Mouse (Mus musculus) cerebellum, postnatal 14 days (tissue): ENCODE measurements at regions not wholly inside any gene's neighbourhood (a gene's known extent, or its start where the extent isn't known, plus 50 kb on each side); places are given as distances from the start of the nearest gene placed in this dataset.
A peak's percentile ranks its signal among the peaks of the same experiment; 100 is the strongest.
"Not testable (repeated sequence)": the region's sequence is repeated elsewhere in the genome, so short reads cannot be mapped to it uniquely, and the experiment has no call there.

Source experiments
- DNase-seq, 2 experiments: peaks; one replicate each; pipeline ENCODE4 v3.0.0; 2021; ENCODE audit warnings: mixed read lengths in 2 of 2

DNA sequence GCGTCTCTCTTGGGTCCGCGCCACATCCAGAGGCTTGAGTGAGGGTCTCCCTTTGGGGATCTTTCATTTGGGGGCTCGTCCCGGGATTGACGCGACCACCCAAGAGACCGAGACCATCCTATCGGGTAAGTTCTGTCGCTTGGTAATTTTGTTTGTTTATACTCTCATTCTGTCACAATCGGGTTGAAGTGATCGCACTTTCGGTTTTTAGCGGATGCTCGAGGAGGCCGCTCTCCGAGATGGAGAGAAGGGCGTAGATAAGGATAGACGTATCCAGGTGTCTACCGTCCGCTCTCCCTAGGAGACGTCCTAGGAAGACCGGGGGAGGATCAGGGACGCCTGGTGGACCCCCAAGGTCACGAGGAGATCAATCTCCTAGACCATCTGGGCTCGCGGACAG is 199.3 kb upstream of the Mrpl21 start:
- DNase-seq = peak; percentile 4 to 13

DNA sequence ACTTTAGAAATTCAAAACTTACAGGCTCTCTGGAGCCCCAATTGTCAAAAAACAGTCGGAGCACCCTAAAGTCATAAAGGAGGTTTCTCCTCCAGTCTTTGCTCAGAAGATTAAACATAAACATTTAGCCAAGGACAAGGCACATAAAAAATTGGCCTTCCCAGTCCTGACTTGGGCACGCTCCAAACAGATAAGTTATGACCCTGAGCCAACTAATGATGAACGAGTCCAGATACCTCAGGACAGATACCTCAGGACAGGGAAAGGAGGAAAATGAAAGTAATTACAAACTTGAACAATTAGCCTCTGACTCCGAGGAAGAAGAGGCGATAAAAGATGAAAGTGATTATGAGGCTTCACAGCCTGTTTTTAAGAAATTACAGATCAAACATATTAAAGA is 190.9 kb upstream of the Mrpl21 start:
- DNase-seq = not testable (repeated sequence)
